Mouse (Mus musculus) adrenal gland, postnatal 36 days (tissue): Measurements from ENCODE around the gene Gm31571. TPM values are rescaled to one million over a fixed set of nuclear protein-coding genes. Genes with fewer than 3 reads are reported as not detected.
"Not testable (repeated sequence)": the region's sequence is repeated elsewhere in the genome, so short reads cannot be mapped to it uniquely, and the experiment has no call there.

Experiments
- DNase-seq, 2 experiments: peaks; one replicate each; pipeline ENCODE4 v3.0.0; 2021; ENCODE audit warnings: mixed read lengths in 1 of 2
- long read RNA-seq, 2 experiments: library from polyadenylated mRNA; stranded (forward); transcript quantifications; one replicate each; pipeline ENCODE4 v2.0.0; 2021; ENCODE audit warnings: borderline sequencing depth in 2 of 2
- total RNA-seq, 2 experiments: library from RNA; stranded (reverse); gene quantifications; 2 replicates each; pipeline ENCODE4 v1.2.3; 2021

The Gm31571 gene
- total RNA-seq = not detected
- long read RNA-seq, experiment 1 = 0 reads
- long read RNA-seq, experiment 2 = 0 reads

GRCm38 (mm10) chrY:22051253-22051652 lies at the start of gene Gm31571:
Gm31571 (minus strand) TSS chrY:22051353.
- not testable (repeated sequence) for DNase-seq
